Mouse (Mus musculus) mammary gland, adult 2 months (tissue): ENCODE measurements around the gene Serpinb13. TPM values are rescaled to one million over a fixed set of nuclear protein-coding genes. Genes with fewer than 3 reads are reported as not detected.

ENCODE experiments used
- polyA plus RNA-seq: library from polyadenylated mRNA; depleted of rRNA; stranded (reverse); fragments of >200 nt; gene quantifications from 2 replicates; pipeline ENCODE4 v1.2.3, GENCODE M21; 2012; ENCODE audit warnings: low replicate concordance; rRNA removed

The Serpinb13 gene
- not detected in 2 replicates for polyA plus RNA-seq

DNA sequence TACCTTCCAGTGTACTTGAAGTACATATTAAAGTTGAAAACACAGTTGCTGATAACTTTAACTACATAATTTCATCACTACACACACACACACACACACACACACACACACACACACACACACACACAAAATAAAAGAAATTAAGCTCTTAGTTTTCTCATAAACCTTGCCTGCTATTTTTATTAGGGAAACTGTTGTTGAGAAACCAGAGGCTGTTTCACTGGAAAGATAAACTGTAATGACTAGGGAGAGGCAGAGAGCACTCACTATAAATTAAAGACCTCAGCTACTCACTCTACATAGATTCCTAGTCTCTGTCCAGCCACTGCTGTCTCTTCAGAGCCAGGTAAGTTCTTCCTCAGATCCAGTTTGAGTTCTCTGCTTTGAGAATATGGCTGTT lies at the start of gene Serpinb13:
Gene Serpinb13 (plus strand): TSS at position 301 of the 400 bp plus-strand sequence.

DNA sequence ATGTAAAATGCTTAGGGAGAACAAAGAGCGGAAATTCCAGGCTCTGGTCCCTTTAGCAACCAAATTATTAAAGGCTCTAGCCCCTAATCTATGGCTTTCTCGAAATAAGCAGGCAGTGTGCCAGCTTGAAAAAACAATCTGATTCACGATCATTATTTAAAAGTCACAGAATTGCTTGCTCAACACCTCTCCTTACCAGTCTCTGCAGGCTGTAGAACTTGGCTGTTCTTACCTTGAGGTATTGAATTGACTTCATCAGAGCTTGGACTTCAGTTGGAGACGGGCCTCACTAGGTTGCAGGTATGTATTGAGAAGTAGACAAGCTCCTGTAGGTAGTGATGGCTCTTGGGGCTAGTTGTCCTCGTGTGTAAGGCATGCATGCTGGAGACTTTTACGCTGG lies 46.5 kb upstream of the Serpinb13 start, which contains the start of gene Serpinb12:
Gene Serpinb12 (plus strand): TSS at position 185 of the 400 bp plus-strand sequence.

Other genes with a start within 250 kb of the Serpinb13 start
- gene Kdsr, start 221.3 kb upstream of the Serpinb13 start, polyA plus RNA-seq: 21.2 and 28.9 TPM in 2 replicates
- 14.6 and 18.9 TPM in 2 replicates for gene Vps4b, start 184.3 kb upstream of the Serpinb13 start, polyA plus RNA-seq
- gene Serpinb5, start 119.8 kb upstream of the Serpinb13 start, polyA plus RNA-seq: 1.9 and 5.8 TPM in 2 replicates
- gene Serpinb12, start 46.5 kb upstream of the Serpinb13 start, polyA plus RNA-seq: 0.13 TPM in 1 of 2 replicates, not detected in the other
- gene Serpinb3a, start 71.3 kb downstream of the Serpinb13 start, polyA plus RNA-seq: not detected in 2 replicates
- not detected in 2 replicates for gene Serpinb3d, start 102.5 kb downstream of the Serpinb13 start, polyA plus RNA-seq